Mouse (Mus musculus) cerebral cortex, adult 2 months (tissue): ENCODE results near the gene Gm10447.

Experiments used
- WGBS: fragments of 180-500 bp; shearing (Covaris S2); methylation state at CpG from one replicate; pipeline ENCODE4 v1.1.7; 2018; 5-methylcytosine and 5-hydroxymethylcytosine counted together

Gene Gm10447

DNA sequence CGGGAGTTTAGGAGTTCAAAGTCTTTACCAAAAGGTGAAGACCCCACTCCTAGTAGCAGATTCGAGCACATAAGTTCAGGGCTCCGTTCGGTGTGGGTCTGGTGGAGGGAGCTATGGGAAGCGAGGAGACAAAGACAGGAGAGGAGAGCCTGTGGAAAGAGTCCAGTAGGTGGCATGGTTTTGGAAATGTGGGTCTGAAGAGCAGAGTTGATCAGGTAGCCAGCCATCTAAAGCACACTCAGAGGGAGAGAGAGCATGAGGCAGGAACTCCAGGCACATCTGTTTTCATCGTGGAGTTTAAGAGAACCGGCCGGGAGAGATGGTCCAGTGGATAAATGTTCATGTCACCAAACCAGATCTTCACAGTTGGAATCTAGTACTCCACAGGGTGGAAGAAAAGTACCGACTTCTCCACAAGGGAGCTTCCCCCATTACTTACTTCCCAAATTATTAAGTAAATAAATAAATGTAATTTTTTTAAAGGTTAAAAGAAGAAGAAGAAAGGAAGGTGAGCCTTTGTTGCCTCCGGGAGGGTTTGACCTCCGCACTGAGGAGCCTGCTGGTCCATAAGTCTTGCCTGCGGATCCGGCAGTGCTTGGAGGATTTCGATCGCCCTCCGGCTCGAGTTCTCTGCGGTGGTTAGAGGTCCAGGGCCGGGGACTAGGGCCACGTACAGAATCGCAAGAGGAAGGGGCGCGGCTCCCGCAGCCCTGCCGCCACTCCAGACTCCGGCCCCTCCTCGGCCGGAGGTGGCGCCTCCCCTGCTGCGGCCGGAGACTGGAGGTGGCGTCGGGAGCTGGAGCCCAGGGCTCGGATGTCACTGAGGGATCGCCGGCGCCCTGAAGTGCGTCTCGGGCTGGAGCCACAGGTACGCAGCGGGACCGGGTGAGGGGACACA lies at the start of gene Gm10447, which contains the start of gene Shroom1:
TSS of gene Gm10447 (minus strand) at position 637 of the 898 bp plus-strand sequence.
TSS of gene Shroom1 (plus strand) at position 732 of the 898 bp plus-strand sequence.
- WGBS: 6% methylated on average over 42 of the region's 42 CpGs

DNA sequence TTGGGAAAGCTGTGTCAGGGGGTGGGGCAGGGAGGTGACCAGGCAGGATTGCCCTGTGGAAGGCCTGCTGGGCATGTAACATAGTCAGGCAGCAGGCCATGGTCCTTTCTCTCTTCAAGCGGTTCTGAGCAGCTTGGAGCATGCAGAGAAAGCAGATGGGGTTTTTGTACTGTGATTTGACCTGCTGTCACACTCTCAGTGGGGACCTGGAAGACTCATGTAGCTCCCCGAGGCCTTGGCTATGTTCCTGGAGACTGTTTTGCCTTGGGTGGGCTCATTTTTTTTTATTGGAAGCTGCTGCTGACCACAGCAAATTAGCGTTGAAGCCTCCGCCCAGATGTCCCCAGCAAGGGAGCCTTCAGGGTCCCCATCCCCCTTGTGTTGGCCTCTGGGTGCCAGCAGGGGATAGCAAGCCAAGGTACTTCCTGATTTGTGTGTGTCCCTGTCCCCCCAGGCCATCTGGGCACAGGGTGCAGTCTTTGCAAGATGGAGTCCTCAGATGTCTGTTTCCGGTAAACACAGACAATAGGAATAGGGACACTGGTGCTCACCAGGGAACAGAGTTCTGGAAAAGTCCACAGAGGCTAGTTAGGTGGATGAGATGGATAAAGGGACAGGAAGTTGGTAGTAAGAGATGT lies 48.2 kb upstream of the Gm10447 start:
- 56% methylated on average over 5 of the region's 5 CpGs for WGBS

DNA sequence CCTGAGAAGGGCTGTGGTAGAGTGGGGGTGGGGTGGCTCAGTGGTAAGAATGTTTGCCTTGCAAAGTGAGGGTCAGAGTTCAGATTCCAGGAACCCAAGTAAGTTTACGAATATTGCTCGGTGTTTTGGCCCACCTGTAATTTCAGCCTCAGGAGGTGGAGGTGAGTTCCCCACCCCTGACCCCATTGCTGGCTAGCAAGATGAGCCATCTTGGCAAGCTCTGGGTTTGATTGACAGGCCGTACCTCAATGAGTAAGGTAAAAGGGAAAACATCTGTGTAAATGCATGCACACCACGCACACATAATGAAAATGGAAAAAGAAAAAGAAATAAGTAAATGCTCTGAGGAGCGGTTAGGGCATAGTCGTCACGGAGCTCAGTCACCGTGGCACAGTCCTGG lies 47.5 kb upstream of the Gm10447 start:
- 96% methylated on average over 8 of the region's 8 CpGs for WGBS

DNA sequence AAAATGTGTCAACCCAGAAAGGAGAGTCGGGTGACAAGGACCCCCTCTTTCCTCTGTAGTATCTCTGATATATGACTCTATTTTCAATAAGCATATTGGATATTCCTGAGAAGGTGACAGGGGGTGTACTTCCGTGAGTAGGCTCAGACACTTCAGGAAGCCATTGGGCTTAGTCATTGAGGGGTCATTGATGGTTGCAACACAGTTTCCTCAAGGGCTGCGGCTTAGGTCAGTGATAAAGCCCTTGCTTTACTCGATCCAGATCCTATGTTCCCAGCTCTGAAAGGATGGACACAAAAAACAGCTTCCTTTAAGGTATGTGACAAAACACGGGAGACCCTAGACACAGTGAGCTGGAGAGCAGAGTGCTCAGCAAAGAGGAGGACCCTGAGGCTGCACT lies 46.8 kb upstream of the Gm10447 start:
- 91% methylated on average over 5 of the region's 5 CpGs for WGBS

DNA sequence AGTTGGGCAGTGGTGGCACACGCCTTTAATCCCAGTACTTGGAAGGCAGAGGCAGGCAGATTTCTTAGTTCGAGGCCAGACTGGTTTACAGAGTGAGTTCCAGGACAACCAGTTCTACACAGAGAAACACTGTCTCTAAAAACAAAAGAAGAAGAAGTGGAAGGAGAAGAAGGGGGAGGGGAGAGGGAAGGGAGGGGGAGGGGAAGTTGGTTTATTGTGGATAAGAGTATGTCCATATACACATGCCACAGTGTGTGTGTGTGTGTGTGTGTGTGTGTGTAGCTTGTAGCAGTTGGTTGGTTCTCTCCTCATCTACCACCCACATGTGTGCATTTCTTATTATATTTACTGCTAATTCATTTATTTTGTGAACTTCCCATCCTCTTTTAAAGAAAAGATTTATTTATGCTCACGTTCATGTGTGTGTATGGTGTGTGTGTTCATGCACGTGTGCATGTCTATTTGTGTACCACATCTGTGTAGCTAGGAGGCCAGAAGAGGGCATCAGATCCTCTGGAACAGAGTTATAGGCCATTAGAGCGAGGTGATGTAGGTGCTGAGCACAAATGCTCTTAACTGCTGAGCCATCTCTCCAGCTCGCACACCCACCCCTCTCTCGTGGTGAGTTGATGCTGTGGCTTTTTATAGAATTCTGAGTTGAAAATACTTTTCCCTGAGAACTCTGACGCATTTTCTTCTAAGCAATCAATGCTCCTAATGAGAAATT lies 45.3 kb upstream of the Gm10447 start:
- 46% methylated on average over 8 of the region's 8 CpGs for WGBS

DNA sequence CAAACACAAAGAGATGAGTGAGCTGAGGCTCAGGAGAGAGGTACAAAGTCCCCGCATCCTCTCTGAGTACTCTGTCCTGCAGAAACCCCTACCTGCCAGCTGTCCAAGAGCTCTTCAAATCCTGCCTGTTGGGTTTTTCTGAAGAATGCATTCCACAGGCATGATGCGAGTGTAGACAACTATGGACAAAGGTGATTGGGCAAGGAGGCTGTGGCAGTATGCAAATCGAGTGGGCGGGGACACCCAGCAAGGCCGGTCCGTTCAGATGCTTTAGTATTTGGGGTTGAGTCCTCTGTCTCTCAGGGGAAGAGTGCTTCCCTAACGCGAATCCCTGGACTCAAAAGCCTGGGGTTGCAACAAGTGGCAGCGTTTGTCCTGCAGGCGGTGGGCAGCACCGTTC lies 43.7 kb upstream of the Gm10447 start:
- WGBS: 36% methylated on average over 11 of the region's 11 CpGs

- 32% methylated on average over 6 of the region's 6 CpGs for WGBS
Measured at GRCm38 (mm10) chr11:53496946-53497345, 40.0 kb upstream of the Gm10447 start.

GRCm38 (mm10) chr11:53495417-53495816 lies 38.5 kb upstream of the Gm10447 start:
- WGBS: 71% methylated on average over 6 of the region's 6 CpGs

GRCm38 (mm10) chr11:53493243-53493955 lies 36.5 kb upstream of the Gm10447 start:
- 76% methylated on average over 3 of the region's 3 CpGs for WGBS

GRCm38 (mm10) chr11:53491954-53492401 lies 35.1 kb upstream of the Gm10447 start:
- WGBS: 30% methylated on average over 8 of the region's 8 CpGs

GRCm38 (mm10) chr11:53489421-53489820 lies 32.5 kb upstream of the Gm10447 start:
- WGBS: 91% methylated on average over 9 of the region's 9 CpGs

DNA sequence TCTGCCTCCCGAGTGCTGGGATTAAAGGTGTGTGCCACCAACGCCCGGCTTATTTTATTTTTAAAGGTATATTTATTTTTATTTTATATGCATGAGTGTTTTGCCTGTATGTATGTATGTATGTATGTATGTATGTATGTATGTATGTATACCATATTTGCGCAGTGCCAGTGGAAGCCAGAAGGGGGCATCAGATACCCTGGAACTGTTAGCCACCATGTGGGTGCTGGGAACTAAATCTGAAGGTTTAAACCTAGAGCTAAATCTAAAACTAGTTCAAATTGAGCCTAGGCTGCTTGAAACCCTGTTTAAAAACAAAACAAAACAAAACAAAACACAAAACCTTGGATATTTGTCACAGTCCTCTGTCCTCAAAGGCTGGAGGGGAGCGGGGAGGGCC lies 32.1 kb upstream of the Gm10447 start:
- 98% methylated on average over 5 of the region's 5 CpGs for WGBS

- 38% methylated on average over 27 of the region's 27 CpGs for WGBS
Measured at GRCm38 (mm10) chr11:53486822-53487594, 30.1 kb upstream of the Gm10447 start.

- WGBS: 88% methylated on average over 3 of the region's 3 CpGs
Measured at GRCm38 (mm10) chr11:53486351-53486750, 29.4 kb upstream of the Gm10447 start.

- WGBS: 46% methylated on average over 3 of the region's 3 CpGs
Measured at GRCm38 (mm10) chr11:53485719-53486118, 28.8 kb upstream of the Gm10447 start.

DNA sequence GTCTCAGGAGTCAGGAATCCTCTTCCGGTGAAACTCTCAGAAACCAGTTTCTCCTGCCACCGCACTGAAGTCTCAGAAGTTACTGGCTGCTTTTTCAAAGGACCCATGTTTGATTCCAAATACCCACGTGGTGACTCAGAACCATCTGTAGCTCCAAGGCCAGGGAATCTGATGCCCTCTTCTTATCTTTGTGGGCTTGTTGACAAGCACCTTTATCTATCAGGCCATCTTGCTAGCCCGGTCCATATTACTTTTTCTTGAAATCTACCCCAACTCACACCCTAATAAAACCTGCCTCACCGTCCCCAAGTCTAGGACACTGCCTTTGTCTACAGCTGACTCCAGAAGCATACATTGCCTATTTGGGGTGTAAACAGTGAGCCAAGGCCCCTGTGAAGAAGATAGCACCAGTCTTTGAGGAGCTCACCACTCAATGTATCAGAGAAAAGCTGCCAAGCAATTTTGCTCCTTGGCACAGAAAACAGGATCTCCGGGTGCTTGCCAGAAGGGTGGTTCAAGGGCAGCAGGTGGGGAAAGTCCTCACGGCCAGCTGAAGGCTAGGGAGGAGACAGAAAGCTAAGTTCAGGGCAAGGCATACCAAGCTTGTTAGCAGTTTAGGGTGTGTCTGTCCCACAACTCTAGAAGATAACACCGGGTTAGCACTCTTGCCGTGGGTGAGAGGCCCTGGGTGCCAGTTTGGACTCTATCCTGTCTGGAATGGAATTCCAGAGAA lies 26.4 kb upstream of the Gm10447 start:
- 73% methylated on average over 9 of the region's 9 CpGs for WGBS

GRCm38 (mm10) chr11:53481088-53481730 lies 24.3 kb upstream of the Gm10447 start:
- 80% methylated on average over 4 of the region's 4 CpGs for WGBS

DNA sequence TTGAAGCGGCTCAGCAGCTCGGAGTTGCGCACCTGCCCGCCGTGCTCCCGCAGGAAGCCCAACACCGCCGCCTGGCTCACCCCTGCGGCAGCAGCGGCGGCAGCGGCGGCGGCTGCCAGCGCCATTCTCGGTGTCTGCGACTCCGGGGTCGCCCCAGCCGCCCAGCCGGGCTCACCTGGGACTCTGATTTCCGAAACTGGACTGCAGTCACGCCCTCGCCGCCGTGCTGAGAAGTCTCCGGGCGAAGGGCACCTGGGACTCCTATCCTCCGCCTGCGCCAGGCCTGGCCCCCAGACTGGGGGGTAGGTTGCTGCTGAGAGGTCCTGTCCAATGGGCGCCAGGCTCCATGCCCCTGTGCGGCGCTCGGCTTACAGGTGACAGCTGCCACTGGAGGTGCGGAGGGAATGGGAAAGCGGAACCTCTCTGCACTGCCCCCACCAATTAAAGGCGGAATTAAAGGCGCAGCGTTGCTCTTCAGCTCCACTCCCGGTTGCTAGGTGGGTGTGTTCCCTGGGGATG lies 22.9 kb upstream of the Gm10447 start, which contains the start of the genes Gm9945 and Sowaha:
TSS of gene Gm9945 (plus strand) at position 384 of the 519 bp plus-strand sequence.
TSS of gene Sowaha (minus strand) at position 492 of the 519 bp plus-strand sequence.
- 2% methylated on average over 40 of the region's 40 CpGs for WGBS

GRCm38 (mm10) chr11:53479171-53479782 lies 22.4 kb upstream of the Gm10447 start:
- 1% methylated on average over 62 of the region's 62 CpGs for WGBS
